Mouse (Mus musculus): ENCODE results near the gene Gm3164. TPM values are rescaled to one million over a fixed set of nuclear protein-coding genes. Genes with fewer than 3 reads are reported as not detected.

The Gm3164 gene
- total RNA-seq (2023), result not detected

DNA sequence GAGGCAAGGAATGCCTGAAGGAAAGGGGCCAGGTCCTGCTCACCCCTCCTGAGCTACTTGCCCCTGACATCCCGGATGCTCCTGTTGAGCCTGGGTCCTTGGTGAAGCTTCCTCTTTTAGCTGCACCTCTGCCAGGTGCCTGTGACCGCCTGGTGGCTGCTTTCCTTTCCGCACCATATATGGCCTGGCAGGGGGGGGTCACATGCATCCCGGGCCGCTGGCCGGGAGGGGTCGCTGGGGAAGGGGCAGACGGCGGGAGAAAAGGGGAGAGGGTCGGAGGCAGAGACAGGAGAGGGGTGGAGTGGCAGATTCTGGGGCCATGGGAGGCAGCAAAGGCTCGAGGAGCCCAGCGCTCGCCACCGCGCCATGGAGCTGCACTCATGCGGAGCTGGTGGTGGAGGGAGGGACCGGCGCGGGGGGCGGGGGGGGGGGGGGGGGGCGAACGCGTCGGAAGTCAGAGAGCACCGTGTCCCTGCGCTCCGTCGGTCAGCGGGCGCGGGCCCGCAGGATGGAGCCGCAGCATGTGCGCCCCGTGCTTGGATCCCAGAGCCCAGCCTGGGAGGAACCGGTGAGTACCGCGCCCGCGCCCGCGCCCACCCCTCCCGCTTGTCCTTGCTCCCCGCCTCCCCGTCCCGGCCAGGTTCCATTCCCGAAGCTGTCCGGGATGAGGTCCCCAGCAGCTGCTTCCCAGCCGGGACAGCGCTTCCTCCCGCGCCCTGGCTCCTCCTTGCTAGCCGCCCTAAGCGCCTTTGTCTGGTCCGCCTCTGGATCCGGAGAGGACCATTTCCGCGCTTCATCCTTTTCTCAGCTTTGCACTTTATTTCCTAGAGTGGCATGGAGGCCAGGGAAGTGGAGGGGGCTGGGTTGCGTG lies at the start of gene Gm3164:
Gene Gm3164 (plus strand): TSS at position 484 of the 871 bp plus-strand sequence.

DNA sequence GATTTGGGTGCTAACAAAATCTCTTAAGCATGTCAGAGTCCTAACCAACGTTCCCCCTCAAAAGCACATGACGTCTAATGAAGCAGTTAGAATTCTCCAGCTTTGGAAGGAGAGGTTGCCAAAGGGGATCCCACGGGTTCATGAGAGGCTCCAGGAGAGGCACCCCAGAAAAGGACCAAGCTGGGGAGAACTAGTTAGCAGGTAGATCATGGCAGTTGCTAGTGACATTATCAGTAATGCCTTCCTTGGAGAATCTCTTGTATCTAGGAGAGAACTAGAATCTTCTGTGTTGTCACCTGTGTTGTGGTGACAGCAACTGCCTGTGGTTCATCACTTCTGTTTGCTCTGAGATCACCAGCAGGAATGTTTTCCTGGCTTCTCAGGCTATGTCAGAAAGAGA lies 18.0 kb upstream of the Gm3164 start, which contains the start of gene Gm3159:
Gene Gm3159 (plus strand): TSS at position 301 of the 400 bp plus-strand sequence.

GRCm38 (mm10) chr14:4430692-4431091 lies 15.4 kb downstream of the Gm3164 start, which contains the start of gene Gm3173:
Gm3173 (plus strand) TSS chr14:4430992.

GRCm38 (mm10) chr14:4481445-4481844 lies 66.2 kb downstream of the Gm3164 start, which contains the start of gene Gm3182:
Gm3182 (plus strand) TSS chr14:4481745.

Other genes starting within 250 kb of the Gm3164 start
- gene Gm2974, start 232.9 kb upstream of the Gm3164 start, total RNA-seq (2023), result not detected
- gene Gm3138, start 165.8 kb upstream of the Gm3164 start, total RNA-seq (2023), result not detected
- not detected for gene Gm3149, start 98.2 kb upstream of the Gm3164 start, total RNA-seq (2023)
- not detected for gene 2610042L04Rik, start 80.7 kb upstream of the Gm3164 start, total RNA-seq (2023)
- not detected for gene Gm3159, start 17.9 kb upstream of the Gm3164 start, total RNA-seq (2023)
- gene Gm3173, start 15.5 kb downstream of the Gm3164 start, total RNA-seq (2023), result 1.8 TPM
- not detected for gene Gm3182, start 66.3 kb downstream of the Gm3164 start, total RNA-seq (2023)
- not detected for gene Gm3047, start 140.0 kb downstream of the Gm3164 start, total RNA-seq (2023)
- not detected for gene Gm8159, start 216.9 kb downstream of the Gm3164 start, total RNA-seq (2023)
- gene Gm3239, start 248.7 kb downstream of the Gm3164 start, total RNA-seq (2023), result not detected

All from CD4-positive naive resting alpha-beta T cell, adult 57 days (primary cell).